Mouse (Mus musculus): ENCODE measurements around the gene Atp5c1. TPM values are rescaled to one million over a fixed set of nuclear protein-coding genes. Genes with fewer than 3 reads are reported as not detected.

Gene Atp5c1
- polyA plus RNA-seq, 1 experiment from 2014 or later: 409 TPM

- Histone ChIP-seq H3K4me1 (replicated peaks) (peaks cover 20% of the 10 kb centered on the region), H3K4me3 (replicated peaks) (peak overlapping the region; percentile 99), H3K4me2 (peak overlapping the region; percentile 84), H3K36me3 (peaks cover 5% of the 10 kb centered on the region), H3K27me3 (no peaks in the 10 kb centered on the region), H3K9ac (peak overlapping the region; percentile 72), H3K27ac (peak overlapping the region; percentile 29; the same call in 1 of the 2 replicates), H3K9me3 (replicated peaks) (no peaks in the 10 kb centered on the region)
- no peak for DNase-seq
- 11% methylated on average over 10 of the region's 10 CpGs for WGBS (ENCODE audit: insufficient replicate concordance)
- ATAC-seq (ENCODE audit: low read depth): no peak
Measured at GRCm38 (mm10) chr2:10049456-10049855, 30.9 kb downstream of the Atp5c1 start.

- H3K4me2 ChIP-seq: peak within 1 kb of the TSS; percentile 86
- H3K4me1 ChIP-seq (replicated peaks): peaks cover 20% of the 10 kb centered on the region
- no peaks in the 10 kb centered on the region for H3K36me3 ChIP-seq
- H3K9me3 ChIP-seq (replicated peaks): no peaks in the 10 kb centered on the region
- H3K27ac ChIP-seq: peak within 1 kb of the TSS; percentile 50; the same call in 1 of the 2 replicates
- peak; percentile 92 for ATAC-seq (ENCODE audit: low read depth)
- peak within 1 kb of the TSS; percentile 91 for H3K9ac ChIP-seq
- DNase-seq: peak; percentile 90
- no peaks in the 10 kb centered on the region for H3K27me3 ChIP-seq
- peak within 1 kb of the TSS; percentile 99 for H3K4me3 ChIP-seq (replicated peaks)
- under 1% methylated on average over 36 of the region's 36 CpGs for WGBS (ENCODE audit: insufficient replicate concordance)
Measured at GRCm38 (mm10) chr2:10048461-10048860, 31.8 kb downstream of the Atp5c1 start, which contains the start of gene Taf3. Gene Taf3, minus strand, starts transcription at chr2:10048596.

GRCm38 (mm10) chr2:10047758-10048436 lies 32.4 kb downstream of the Atp5c1 start:
- Histone ChIP-seq H3K4me3 (replicated peaks) (peak overlapping the region; percentile 99), H3K9ac (peak overlapping the region; percentile 91), H3K4me2 (peak overlapping the region; percentile 86), H3K27me3 (no peaks in the 10 kb centered on the region), H3K9me3 (replicated peaks) (no peaks in the 10 kb centered on the region), H3K27ac (peak overlapping the region; percentile 50; the same call in 1 of the 2 replicates), H3K36me3 (no peaks in the 10 kb centered on the region), H3K4me1 (replicated peaks) (peaks cover 20% of the 10 kb centered on the region)
- DNase-seq (peak; percentile 17), ATAC-seq (ENCODE audit: low read depth) (peak; percentile 62)
- under 1% methylated on average over 47 of the region's 47 CpGs for WGBS (ENCODE audit: insufficient replicate concordance)

- H3K36me3 ChIP-seq: peaks cover 10% of the 10 kb centered on the region
- no peaks in the 10 kb centered on the region for H3K27me3 ChIP-seq
- no peak overlapping the region for H3K4me3 ChIP-seq (replicated peaks)
- peaks cover 32% of the 10 kb centered on the region for H3K4me1 ChIP-seq (replicated peaks)
- no peak overlapping the region for H3K4me2 ChIP-seq
- H3K27ac ChIP-seq: no peak overlapping the region
- ATAC-seq (ENCODE audit: low read depth) (no peak), DNase-seq (no peak)
- H3K9me3 ChIP-seq (replicated peaks): no peaks in the 10 kb centered on the region
- 77% methylated on average over 3 of the region's 3 CpGs for WGBS (ENCODE audit: insufficient replicate concordance)
- H3K9ac ChIP-seq: no peak overlapping the region
Measured at GRCm38 (mm10) chr2:10034976-10035375, 45.3 kb downstream of the Atp5c1 start.

- no peak overlapping the region for H3K9ac ChIP-seq
- no peak overlapping the region for H3K4me3 ChIP-seq (replicated peaks)
- 52% methylated on average over 4 of the region's 4 CpGs for WGBS (ENCODE audit: insufficient replicate concordance)
- no peak overlapping the region for H3K4me2 ChIP-seq
- no peaks in the 10 kb centered on the region for H3K36me3 ChIP-seq
- DNase-seq (no peak), ATAC-seq (ENCODE audit: low read depth) (no peak)
- H3K27me3 ChIP-seq: no peaks in the 10 kb centered on the region
- H3K9me3 ChIP-seq (replicated peaks): no peaks in the 10 kb centered on the region
- H3K27ac ChIP-seq: no peak overlapping the region
- H3K4me1 ChIP-seq (replicated peaks): peaks cover 27% of the 10 kb centered on the region
Measured at GRCm38 (mm10) chr2:10033684-10034083, 46.6 kb downstream of the Atp5c1 start.

- H3K9me3 ChIP-seq (replicated peaks): no peaks in the 10 kb centered on the region
- ATAC-seq (ENCODE audit: low read depth) (no peak), DNase-seq (no peak)
- H3K27me3 ChIP-seq: no peaks in the 10 kb centered on the region
- no peaks in the 10 kb centered on the region for H3K36me3 ChIP-seq
- H3K4me2 ChIP-seq: no peak overlapping the region
- H3K27ac ChIP-seq: no peak overlapping the region
- peaks cover 29% of the 10 kb centered on the region for H3K4me1 ChIP-seq (replicated peaks)
- H3K9ac ChIP-seq: no peak overlapping the region
- no peak overlapping the region for H3K4me3 ChIP-seq (replicated peaks)
- WGBS (ENCODE audit: insufficient replicate concordance): 80% methylated on average over 7 of the region's 7 CpGs
Measured at GRCm38 (mm10) chr2:10029755-10030154, 50.6 kb downstream of the Atp5c1 start.

- Histone ChIP-seq H3K4me2 (no peak overlapping the region), H3K36me3 (no peaks in the 10 kb centered on the region), H3K9me3 (replicated peaks) (no peaks in the 10 kb centered on the region), H3K27me3 (no peaks in the 10 kb centered on the region), H3K4me3 (replicated peaks) (no peak overlapping the region), H3K9ac (no peak overlapping the region), H3K4me1 (replicated peaks) (peaks cover 7% of the 10 kb centered on the region; the same call in 1 of the 2 replicates), H3K27ac (no peak overlapping the region)
- DNase-seq: no peak
- ATAC-seq (ENCODE audit: low read depth): no peak
- 51% methylated on average over 6 of the region's 6 CpGs for WGBS (ENCODE audit: insufficient replicate concordance)
Measured at GRCm38 (mm10) chr2:10024264-10024663, 56.0 kb downstream of the Atp5c1 start.

GRCm38 (mm10) chr2:10021296-10021695 lies 59.0 kb downstream of the Atp5c1 start:
- Histone ChIP-seq H3K27me3 (no peaks in the 10 kb centered on the region), H3K9ac (no peak overlapping the region), H3K4me3 (replicated peaks) (no peak overlapping the region), H3K4me2 (no peak overlapping the region), H3K4me1 (replicated peaks) (no peaks in the 10 kb centered on the region; the same call in 1 of the 2 replicates), H3K9me3 (replicated peaks) (no peaks in the 10 kb centered on the region), H3K36me3 (no peaks in the 10 kb centered on the region), H3K27ac (no peak overlapping the region)
- no peak for DNase-seq
- no peak for ATAC-seq (ENCODE audit: low read depth)
- WGBS (ENCODE audit: insufficient replicate concordance): 82% methylated on average over 11 of the region's 11 CpGs

- 75% methylated on average over 10 of the region's 10 CpGs for WGBS (ENCODE audit: insufficient replicate concordance)
- peaks cover 1% of the 10 kb centered on the region for H3K4me1 ChIP-seq (replicated peaks)
Measured at GRCm38 (mm10) chr2:10014951-10015635, 65.2 kb downstream of the Atp5c1 start.

GRCm38 (mm10) chr2:10010263-10010909 lies 69.9 kb downstream of the Atp5c1 start:
- DNase-seq (no peak), ATAC-seq (ENCODE audit: low read depth) (no peak)
- H3K27me3 ChIP-seq: no peaks in the 10 kb centered on the region
- 44% methylated on average over 7 of the region's 7 CpGs for WGBS (ENCODE audit: insufficient replicate concordance)
- no peaks in the 10 kb centered on the region for H3K9me3 ChIP-seq (replicated peaks)
- H3K4me1 ChIP-seq (replicated peaks): peaks cover 38% of the 10 kb centered on the region
- no peak overlapping the region for H3K9ac ChIP-seq
- H3K27ac ChIP-seq: no peak overlapping the region
- H3K36me3 ChIP-seq: no peaks in the 10 kb centered on the region
- no peak overlapping the region for H3K4me2 ChIP-seq
- no peak overlapping the region for H3K4me3 ChIP-seq (replicated peaks)

More at GRCm38 (mm10) chr2:10014951-10015635, 65.2 kb downstream of the Atp5c1 start:
- no peaks in the 10 kb centered on the region for H3K9me3 ChIP-seq (replicated peaks)
- H3K4me3 ChIP-seq (replicated peaks): no peak overlapping the region
- ATAC-seq (ENCODE audit: low read depth) (no peak), DNase-seq (no peak)
- H3K4me2 ChIP-seq: no peak overlapping the region
- no peaks in the 10 kb centered on the region for H3K27me3 ChIP-seq
- H3K27ac ChIP-seq: no peak overlapping the region
- H3K36me3 ChIP-seq: no peaks in the 10 kb centered on the region
- H3K9ac ChIP-seq: no peak overlapping the region

GRCm38 (mm10) chr2:10009671-10010254 lies 70.5 kb downstream of the Atp5c1 start:
- ATAC-seq (ENCODE audit: low read depth): no peak
- 75% methylated on average over 13 of the region's 13 CpGs for WGBS (ENCODE audit: insufficient replicate concordance)
- Histone ChIP-seq H3K4me3 (replicated peaks) (no peak overlapping the region), H3K27me3 (no peaks in the 10 kb centered on the region), H3K4me1 (replicated peaks) (peaks cover 38% of the 10 kb centered on the region), H3K9ac (no peak overlapping the region), H3K27ac (no peak overlapping the region), H3K4me2 (no peak overlapping the region), H3K9me3 (replicated peaks) (no peaks in the 10 kb centered on the region), H3K36me3 (no peaks in the 10 kb centered on the region)
- DNase-seq: no peak

Data from liver, embryonic 13.5 days (tissue).